Mouse (Mus musculus): ENCODE data around the gene Golt1b. TPM values are rescaled to one million over a fixed set of nuclear protein-coding genes. Genes with fewer than 3 reads are reported as not detected.

Gene Golt1b
- polyA plus RNA-seq, 1 experiment from 2014 or later: 86.3 TPM

Other genes with a start within 250 kb of the Golt1b start
- gene Slco1a6, start 178.7 kb upstream of the Golt1b start, polyA plus RNA-seq (2015; fragmentation: Nextera tagmentation; extraction: Ambion mirVana): not detected in 2 replicates
- 0.99 and 1.3 TPM in 2 replicates for gene Iapp, start 88.8 kb upstream of the Golt1b start, polyA plus RNA-seq (2015; fragmentation: Nextera tagmentation; extraction: Ambion mirVana)
- 0.24 and 0.57 TPM in 2 replicates for gene Slco1a5, start 64.2 kb upstream of the Golt1b start, polyA plus RNA-seq (2015; fragmentation: Nextera tagmentation; extraction: Ambion mirVana)
- 24.2 and 28.8 TPM in 2 replicates for gene Pyroxd1, start 41.6 kb upstream of the Golt1b start, polyA plus RNA-seq (2015; fragmentation: Nextera tagmentation; extraction: Ambion mirVana)
- gene Recql, start 134 bp upstream of the Golt1b start, polyA plus RNA-seq (2015; fragmentation: Nextera tagmentation; extraction: Ambion mirVana): 31.2 and 34.1 TPM in 2 replicates
- gene Spx, start 26.2 kb downstream of the Golt1b start, polyA plus RNA-seq (2015; fragmentation: Nextera tagmentation; extraction: Ambion mirVana): 5.5 and 6.5 TPM in 2 replicates
- 0.05 TPM in 1 of 2 replicates, not detected in the other for gene Gys2, start 85.9 kb downstream of the Golt1b start, polyA plus RNA-seq (2015; fragmentation: Nextera tagmentation; extraction: Ambion mirVana)
- gene Ldhb, start 120.7 kb downstream of the Golt1b start, polyA plus RNA-seq (2015; fragmentation: Nextera tagmentation; extraction: Ambion mirVana): 466 and 473 TPM in 2 replicates
- 11.0 and 11.4 TPM in 2 replicates for gene Kcnj8, start 184.4 kb downstream of the Golt1b start, polyA plus RNA-seq (2015; fragmentation: Nextera tagmentation; extraction: Ambion mirVana)